In the genomic region with DNA sequence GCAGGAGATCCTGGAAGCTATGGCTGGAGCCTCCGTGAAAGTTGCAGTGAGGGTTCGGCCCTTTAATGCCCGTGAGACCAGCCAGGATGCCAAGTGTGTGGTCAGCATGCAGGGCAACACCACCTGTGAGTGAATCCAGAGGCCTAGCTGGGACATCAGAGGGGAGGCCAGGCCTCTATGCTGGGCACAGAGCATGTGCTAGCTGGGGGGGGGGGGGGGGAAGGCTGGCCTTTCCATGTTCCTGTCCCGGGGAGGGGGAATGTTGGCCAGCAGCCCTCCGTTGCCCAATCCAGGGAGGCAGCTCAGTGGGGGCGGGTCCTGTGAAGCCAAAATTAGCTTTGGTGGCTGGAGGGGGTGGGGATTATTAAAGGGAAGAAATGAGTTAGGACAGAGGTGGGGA, we compare ENCODE assay signal across 10 mouse cellular contexts. TPM values are rescaled to one million over a fixed set of nuclear protein-coding genes. Genes with fewer than 3 reads are reported as not detected.
DNase-seq lines count a peak whose midpoint lies in the region; ATAC-seq and TF ChIP-seq lines count a peak whose summit lies in the region.
"Had no signal": no experiment of that assay in that cellular context is flagged by ENCODE, and none has a peak within 500 bp of the region (broad histone marks: within the 10 kb centered on the region; RNA-seq: fewer than 3 reads in every experiment).

No protein-coding gene starts in this region.

- H3K27ac ChIP-seq in layer of hippocampus, adult 2 months: peak overlapping the region; percentile 100
- H3K27ac ChIP-seq in limb, embryonic 13.5 days: no peak overlapping the region; the same call in 1 of the 2 replicates
- no peak overlapping the region for H3K27ac ChIP-seq in neural tube, embryonic 13.5 days (replicated peaks)

- ATAC-seq in limb, embryonic 13.5 days (ENCODE audit: low FRiP score, low read depth): no peak
- ATAC-seq in neural tube, embryonic 13.5 days (ENCODE audit: low read depth): no peak
- no peak for ATAC-seq in erythroblast, adult 5-6 weeks (replicated peaks; ENCODE audit: low FRiP score, poor library complexity, severe bottlenecking)

- H3K9ac ChIP-seq in limb, embryonic 13.5 days: peak overlapping the region; percentile 93; the same call in 1 of the 2 replicates
- peak overlapping the region; percentile 94 for H3K9ac ChIP-seq in neural tube, embryonic 13.5 days

- H3K36me3 ChIP-seq in limb, embryonic 13.5 days: peaks cover 54% of the 10 kb centered on the region
- H3K36me3 ChIP-seq in neural tube, embryonic 13.5 days: peaks cover 46% of the 10 kb centered on the region

- H3K4me2 ChIP-seq in limb, embryonic 13.5 days (replicated peaks): peak overlapping the region; percentile 83
- no peak overlapping the region for H3K4me2 ChIP-seq in neural tube, embryonic 13.5 days

- no peaks in the 10 kb centered on the region for H3K9me3 ChIP-seq in limb, embryonic 13.5 days
- H3K9me3 ChIP-seq in neural tube, embryonic 13.5 days: no peaks in the 10 kb centered on the region
- H3K9me3 ChIP-seq: megakaryocyte, embryonic 14.5 days had no signal

- peak overlapping the region; percentile 83 for H3K4me3 ChIP-seq in layer of hippocampus, adult 2 months
- no peak overlapping the region for H3K4me3 ChIP-seq in limb, embryonic 13.5 days
- no peak overlapping the region for H3K4me3 ChIP-seq in neural tube, embryonic 13.5 days
- H3K4me3 ChIP-seq: megakaryocyte, embryonic 14.5 days had no signal

- TF ChIP-seq CTCF in layer of hippocampus, adult 2 months (conservative IDR thresholded peaks at IDR 0.05): no peak

- 75% methylated on average over 6 of the region's 6 CpGs for whole genome bisulfite sequencing in limb, embryonic 13.5 days
- WGBS in neural tube, embryonic 13.5 days: 81% methylated on average over 6 of the region's 6 CpGs

- H3K4me1 ChIP-seq in limb, embryonic 13.5 days: peaks cover 27% of the 10 kb centered on the region
- peaks cover 28% of the 10 kb centered on the region for H3K4me1 ChIP-seq in neural tube, embryonic 13.5 days (replicated peaks)

- H3K27me3 ChIP-seq in limb, embryonic 13.5 days: no peaks in the 10 kb centered on the region
- H3K27me3 ChIP-seq in neural tube, embryonic 13.5 days: no peaks in the 10 kb centered on the region

- no peak for DNase-seq in layer of hippocampus, adult 2 months (ENCODE audit: low spot score in 2 of 2)
- no peak for DNase-seq in layer of hippocampus, postnatal 14 days (ENCODE audit: low spot score in 2 of 2)
- DNase-seq in heart, adult 18-20 months: peak; percentile 84 to 87
- no peak for DNase-seq in testis, postnatal 10 days (ENCODE audit: low spot score)
- DNase-seq in kidney, adult 9 months: no peak
- DNase-seq: embryo, embryonic 11 days had no signal

RNA-seq across cellular contexts. Expression of gene Kif1c, which starts 2.4 kb away (rescaled TPM):
- total RNA-seq in layer of hippocampus, adult 2 months (2021): 10 to 100 TPM; 76.5 to 89.8 TPM
- total RNA-seq in layer of hippocampus, postnatal 14 days (2021): 10 to 100 TPM; 66.2 to 68.4 TPM
- total RNA-seq in heart, adult 18-20 months (2021): 100 to 1,000 TPM; 469 to 485 TPM
- 3.4 and 3.6 TPM in 2 replicates for polyA plus RNA-seq in limb, embryonic 13.5 days (2015; fragmentation: Nextera tagmentation; extraction: Ambion mirVana)
- polyA plus RNA-seq in neural tube, embryonic 13.5 days (2015; fragmentation: Nextera tagmentation; extraction: Ambion mirVana): 1.5 TPM in 2 replicates
- total RNA-seq in erythroblast, adult 5-6 weeks (2015; ENCODE audit: low replicate concordance): 0.58 and 1.3 TPM in 2 replicates
- 2.4 and 2.8 TPM in 2 replicates for total RNA-seq in erythroblast, adult 5-6 weeks (2017; ENCODE audit: low replicate concordance)

RNA-seq across cellular contexts. Expression of gene Inca1, which starts 2.8 kb away (rescaled TPM):
- 1 to 10 TPM; 2.9 to 5.0 TPM for total RNA-seq in layer of hippocampus, adult 2 months (2021)
- total RNA-seq in layer of hippocampus, postnatal 14 days (2021): 1 to 10 TPM; 1.9 to 2.1 TPM
- 1 to 10 TPM; 6.1 to 7.7 TPM for total RNA-seq in heart, adult 18-20 months (2021)
- polyA plus RNA-seq in limb, embryonic 13.5 days (2015; fragmentation: Nextera tagmentation; extraction: Ambion mirVana): 1.6 and 1.8 TPM in 2 replicates
- 0.75 and 1.1 TPM in 2 replicates for polyA plus RNA-seq in neural tube, embryonic 13.5 days (2015; fragmentation: Nextera tagmentation; extraction: Ambion mirVana)
- not detected in 2 replicates for total RNA-seq in erythroblast, adult 5-6 weeks (2015; ENCODE audit: low replicate concordance)
- total RNA-seq in erythroblast, adult 5-6 weeks (2017; ENCODE audit: low replicate concordance): not detected in 2 replicates

RNA-seq across cellular contexts. Expression of gene Camta2, which starts 14.9 kb away (rescaled TPM):
- total RNA-seq in layer of hippocampus, adult 2 months (2021): 100 to 1,000 TPM; 387 to 403 TPM
- 100 to 1,000 TPM; 288 to 296 TPM for total RNA-seq in layer of hippocampus, postnatal 14 days (2021)
- 10 to 100 TPM; 34.0 to 36.9 TPM for total RNA-seq in heart, adult 18-20 months (2021)
- polyA plus RNA-seq in limb, embryonic 13.5 days (2015; fragmentation: Nextera tagmentation; extraction: Ambion mirVana): 11.8 and 15.1 TPM in 2 replicates
- 16.9 and 19.5 TPM in 2 replicates for polyA plus RNA-seq in neural tube, embryonic 13.5 days (2015; fragmentation: Nextera tagmentation; extraction: Ambion mirVana)
- 2.9 and 5.4 TPM in 2 replicates for total RNA-seq in erythroblast, adult 5-6 weeks (2015; ENCODE audit: low replicate concordance)
- total RNA-seq in erythroblast, adult 5-6 weeks (2017; ENCODE audit: low replicate concordance): 0.77 and 1.5 TPM in 2 replicates

RNA-seq across cellular contexts. Expression of gene Spag7, which starts 33.6 kb away (rescaled TPM):
- 10 to 100 TPM; 50.8 to 54.7 TPM for total RNA-seq in layer of hippocampus, adult 2 months (2021)
- 10 to 100 TPM; 45.8 to 53.7 TPM for total RNA-seq in layer of hippocampus, postnatal 14 days (2021)
- 10 to 100 TPM; 89.3 to 93.9 TPM for total RNA-seq in heart, adult 18-20 months (2021)
- polyA plus RNA-seq in limb, embryonic 13.5 days (2015; fragmentation: Nextera tagmentation; extraction: Ambion mirVana): 159 and 165 TPM in 2 replicates
- 169 and 172 TPM in 2 replicates for polyA plus RNA-seq in neural tube, embryonic 13.5 days (2015; fragmentation: Nextera tagmentation; extraction: Ambion mirVana)
- 10.6 and 31.3 TPM in 2 replicates for total RNA-seq in erythroblast, adult 5-6 weeks (2015; ENCODE audit: low replicate concordance)
- total RNA-seq in erythroblast, adult 5-6 weeks (2017; ENCODE audit: low replicate concordance): 21.4 and 25.6 TPM in 2 replicates

RNA-seq across cellular contexts. Expression of gene Eno3, which starts 45.8 kb away (rescaled TPM):
- 1 to 10 TPM; 6.6 to 7.9 TPM for total RNA-seq in layer of hippocampus, adult 2 months (2021)
- 10 to 100 TPM in 1 of 2 experiments, 1 to 10 TPM in 1; 5.9 to 10.1 TPM for total RNA-seq in layer of hippocampus, postnatal 14 days (2021)
- total RNA-seq in heart, adult 18-20 months (2021): 1,000 to 10,000 TPM; 1,596 to 1,839 TPM
- 52.3 and 57.1 TPM in 2 replicates for polyA plus RNA-seq in limb, embryonic 13.5 days (2015; fragmentation: Nextera tagmentation; extraction: Ambion mirVana)
- 9.4 and 14.9 TPM in 2 replicates for polyA plus RNA-seq in neural tube, embryonic 13.5 days (2015; fragmentation: Nextera tagmentation; extraction: Ambion mirVana)
- 1.5 and 2.9 TPM in 2 replicates for total RNA-seq in erythroblast, adult 5-6 weeks (2015; ENCODE audit: low replicate concordance)
- total RNA-seq in erythroblast, adult 5-6 weeks (2017; ENCODE audit: low replicate concordance): 3.3 and 6.0 TPM in 2 replicates

Comparison
In these comparisons a context has a peak if more than half of its experiments do, and no peak if none do; other contexts are left out.
1. DNase-seq: peak in heart, adult 18-20 months (2 of 2); none in layer of hippocampus, adult 2 months (0 of 2), layer of hippocampus, postnatal 14 days (0 of 2), testis, postnatal 10 days (single experiment) and kidney, adult 9 months (single experiment).
2. RNA of gene Kif1c, which starts 2.4 kb away (total RNA-seq): 469 to 485 TPM in heart, adult 18-20 months, 76.5 to 89.8 TPM in layer of hippocampus, adult 2 months and 66.2 to 68.4 TPM in layer of hippocampus, postnatal 14 days; 0.58 to 2.8 TPM in erythroblast, adult 5-6 weeks; every median in the first group is over 10 times any median in the second.
3. RNA of gene Camta2, which starts 14.9 kb away (total RNA-seq): 387 to 403 TPM in layer of hippocampus, adult 2 months and 288 to 296 TPM in layer of hippocampus, postnatal 14 days; 34.0 to 36.9 TPM in heart, adult 18-20 months and 0.77 to 5.4 TPM in erythroblast, adult 5-6 weeks; every median in the first group is over 4 times any median in the second.